Mouse (Mus musculus): ENCODE measurements around the gene Gm20906. TPM values are rescaled to one million over a fixed set of nuclear protein-coding genes. Genes with fewer than 3 reads are reported as not detected.
"Not testable (repeated sequence)": the region's sequence is repeated elsewhere in the genome, so short reads cannot be mapped to it uniquely, and the experiment has no call there.

Gm20906 gene
- polyA plus RNA-seq (2014; fragmentation: Nextera tagmentation; extraction: Ambion mirVana), result not detected in 2 replicates

DNA sequence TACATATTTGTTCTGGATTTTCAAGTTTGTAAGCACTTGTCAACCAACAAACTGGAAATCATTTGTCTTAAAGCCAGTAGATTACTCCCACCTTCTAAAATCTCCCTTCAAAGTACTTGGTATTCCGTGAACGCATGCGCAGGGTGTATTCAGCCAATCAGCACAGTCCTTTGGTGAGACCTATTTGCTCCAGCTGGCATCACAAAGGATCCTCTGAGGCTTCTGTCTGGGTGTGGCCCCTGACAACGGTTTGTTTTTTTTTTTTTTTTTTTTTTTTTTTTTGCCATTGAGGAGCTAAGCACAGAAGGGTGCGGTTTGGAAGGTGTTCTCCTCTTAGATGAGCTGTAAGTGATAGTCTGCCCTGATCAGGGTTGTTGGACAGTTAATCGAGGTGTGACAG, at the start of gene Gm20906:
Gm20906 (plus strand) TSS at position 301 of the 400 bp plus-strand sequence.
- not testable (repeated sequence) for H3K27ac ChIP-seq (ENCODE audit: low read depth, low read length); H3K9me3 ChIP-seq (ENCODE audit: control insufficient read depth, low read length); H3K4me1 ChIP-seq (ENCODE audit: control insufficient read depth, insufficient read depth, low read length); H3K9ac ChIP-seq (replicated peaks; ENCODE audit: low read depth, low read length); H3K27me3 ChIP-seq (ENCODE audit: control insufficient read depth, insufficient read depth, low read length); H3K4me3 ChIP-seq (ENCODE audit: low read depth, low read length); H3K4me2 ChIP-seq (ENCODE audit: low read depth, low read length); ATAC-seq (ENCODE audit: low read depth); H3K36me3 ChIP-seq (ENCODE audit: control insufficient read depth, insufficient read depth, low read length)
- WGBS, result no CpG with 5 or more reads among the region's 6 CpGs

Data from neural tube, embryonic 14.5 days (tissue).